9 mouse cellular contexts compared by ENCODE assay signal in genomic region chr13:44416986-44417385, GRCm38 (mm10).
DNase-seq lines count a peak whose midpoint lies in the region; ATAC-seq and TF ChIP-seq lines count a peak whose summit lies in the region.
"Had no signal": no experiment of that assay in that cellular context is flagged by ENCODE, and none has a peak within 500 bp of the region (broad histone marks: within the 10 kb centered on the region; RNA-seq: fewer than 3 reads in every experiment).

No protein-coding gene starts in this region.

- H3K4me3 ChIP-seq in heart, embryonic 13.5 days = no peak overlapping the region
- no peak overlapping the region for H3K4me3 ChIP-seq in embryonic facial prominence, embryonic 15.5 days (replicated peaks)
- peak overlapping the region; percentile 24; the same call in 1 of the 2 replicates for H3K4me3 ChIP-seq in limb, embryonic 10.5 days
- H3K4me3 ChIP-seq in left cerebral cortex, adult 2 months = no peak overlapping the region

- no peak for TF ChIP-seq CTCF in left cerebral cortex, adult 2 months (IDR thresholded peaks at IDR 0.05)

- H3K36me3 ChIP-seq in heart, embryonic 13.5 days = no peaks in the 10 kb centered on the region
- H3K36me3 ChIP-seq in embryonic facial prominence, embryonic 15.5 days = no peaks in the 10 kb centered on the region
- no peaks in the 10 kb centered on the region for H3K36me3 ChIP-seq in limb, embryonic 10.5 days

- H3K9me3 ChIP-seq in heart, embryonic 13.5 days = no peaks in the 10 kb centered on the region
- no peaks in the 10 kb centered on the region for H3K9me3 ChIP-seq in embryonic facial prominence, embryonic 15.5 days (replicated peaks)
- no peaks in the 10 kb centered on the region for H3K9me3 ChIP-seq in limb, embryonic 10.5 days (replicated peaks)

- no peak overlapping the region for H3K27ac ChIP-seq in heart, embryonic 13.5 days (replicated peaks)
- no peak overlapping the region for H3K27ac ChIP-seq in embryonic facial prominence, embryonic 15.5 days (replicated peaks)
- H3K27ac ChIP-seq in limb, embryonic 10.5 days = peak overlapping the region; percentile 68
- no peak overlapping the region for H3K27ac ChIP-seq in left cerebral cortex, adult 2 months

- peaks cover 50% of the 10 kb centered on the region for H3K4me1 ChIP-seq in heart, embryonic 13.5 days
- peaks cover 19% of the 10 kb centered on the region for H3K4me1 ChIP-seq in embryonic facial prominence, embryonic 15.5 days
- peaks cover 64% of the 10 kb centered on the region for H3K4me1 ChIP-seq in limb, embryonic 10.5 days

- ATAC-seq in heart, embryonic 13.5 days (ENCODE audit: extremely low read depth, insufficient number of reproducible peaks, low FRiP score, low TSS enrichment) = no peak
- ATAC-seq in embryonic facial prominence, embryonic 15.5 days (ENCODE audit: insufficient number of reproducible peaks, low FRiP score, low TSS enrichment, low read depth) = no peak
- no peak for ATAC-seq in granulocyte monocyte progenitor cell, adult 5-6 weeks (replicated peaks; ENCODE audit: poor library complexity, severe bottlenecking)

- 0 out of 2 replicates have a peak overlapping the region, but pooled peaks have one; percentile 7 for H3K9ac ChIP-seq in heart, embryonic 13.5 days
- H3K9ac ChIP-seq in embryonic facial prominence, embryonic 15.5 days = no peak overlapping the region

- H3K27me3 ChIP-seq in heart, embryonic 13.5 days (replicated peaks) = no peaks in the 10 kb centered on the region
- H3K27me3 ChIP-seq in embryonic facial prominence, embryonic 15.5 days = no peaks in the 10 kb centered on the region
- peaks cover 6% of the 10 kb centered on the region for H3K27me3 ChIP-seq in limb, embryonic 10.5 days (ENCODE audit: low read depth, poor library complexity, severe bottlenecking)

- WGBS in heart, embryonic 13.5 days = 22% methylated on average over 8 of the region's 8 CpGs
- 7% methylated on average over 8 of the region's 8 CpGs for WGBS in embryonic facial prominence, embryonic 15.5 days
- under 1% methylated on average over 8 of the region's 8 CpGs for WGBS in limb, embryonic 10.5 days

- DNase-seq in heart, adult 18-20 months = no peak
- DNase-seq in CD4-positive helper T cell, adult 2 months (ENCODE audit: low read depth, low spot score) = peak; percentile 54
- no peak for DNase-seq in limb, embryonic 10.5 days (ENCODE audit: low spot score)
- no peak for DNase-seq in layer of hippocampus, adult 9-11 months
- DNase-seq in left cerebral cortex, adult 2 months (ENCODE audit: extremely low spot score in 1 of 2, low spot score in 2 of 2) = no peak
- DNase-seq: cerebellum, postnatal 25 days had no signal

- peak overlapping the region; percentile 38 for H3K4me2 ChIP-seq in heart, embryonic 13.5 days
- H3K4me2 ChIP-seq in embryonic facial prominence, embryonic 15.5 days (replicated peaks) = peak overlapping the region; percentile 22; the same call in 1 of the 2 replicates

- intact Hi-C loops in left cerebral cortex, adult 2 months (cut with DNase I) = no loop called here
